ENCODE assay signal across 30 mouse cellular contexts in genomic region chr13:72978966-72979365, GRCm38 (mm10).
DNase-seq lines count a peak whose midpoint lies in the region; ATAC-seq and TF ChIP-seq lines count a peak whose summit lies in the region.
"Had no signal": no experiment of that assay in that cellular context is flagged by ENCODE, and none has a peak within 500 bp of the region (broad histone marks: within the 10 kb centered on the region; RNA-seq: fewer than 3 reads in every experiment).

No protein-coding gene starts in this region.

- no peak overlapping the region for H3K27ac ChIP-seq in hindbrain, postnatal 0 days
- no peak overlapping the region for H3K27ac ChIP-seq in hindbrain, embryonic 12.5 days
- H3K27ac ChIP-seq in stomach, postnatal 0 days (replicated peaks) = no peak overlapping the region
- H3K27ac ChIP-seq: embryonic facial prominence, embryonic 10.5 days; embryonic facial prominence, embryonic 15.5 days; forebrain, embryonic 12.5 days; heart, adult 2 months; heart, embryonic 13.5 days; liver, embryonic 14.5 days; macrophage had no signal

- 0 out of 2 replicates have a peak, but pooled peaks cover 2% of the 10 kb centered on the region for H3K27me3 ChIP-seq in hindbrain, postnatal 0 days (ENCODE audit: insufficient read depth, low read length)
- H3K27me3 ChIP-seq in hindbrain, embryonic 12.5 days = peaks cover 5% of the 10 kb centered on the region; the same call in 1 of the 2 replicates
- no peaks in the 10 kb centered on the region for H3K27me3 ChIP-seq in stomach, postnatal 0 days (ENCODE audit: control insufficient read depth, insufficient read depth, low read length)
- H3K27me3 ChIP-seq: embryonic facial prominence, embryonic 15.5 days; forebrain, embryonic 12.5 days had no signal

- peak; percentile 44 to 48 for DNase-seq in cerebellum, postnatal 14 days
- no peak for DNase-seq in cerebellum, adult 9-11 months
- peak; percentile 33 for DNase-seq in hindbrain, postnatal 0 days (ENCODE audit: low spot score)
- peak; percentile 5 to 6 for DNase-seq in kidney, postnatal 4 days
- no peak for DNase-seq in kidney, adult 18-20 months
- no peak for DNase-seq in stomach, postnatal 0 days (ENCODE audit: low spot score)
- DNase-seq: adrenal gland, adult 2 months; adrenal gland, postnatal 36 days; cerebellum, postnatal 36 days; forebrain, postnatal 0 days; heart, adult 2 months; heart, postnatal 14 days; kidney, adult 8-10 months; layer of hippocampus, postnatal 36 days; liver; lung, adult 2 months; lung, postnatal 10 days; midbrain, embryonic 14.5 days; spleen, adult 18-20 months; thymus, adult 18-20 months; thymus, postnatal 25 days had no signal

- TF ChIP-seq EP300 in stomach, postnatal 0 days (optimal IDR thresholded peaks at IDR 0.05) = no peak

- no peak overlapping the region for H3K4me2 ChIP-seq in hindbrain, postnatal 0 days (ENCODE audit: low read depth, low read length)
- H3K4me2 ChIP-seq in hindbrain, embryonic 12.5 days (replicated peaks) = no peak overlapping the region
- H3K4me2 ChIP-seq in stomach, postnatal 0 days (replicated peaks; ENCODE audit: low read depth) = no peak overlapping the region
- H3K4me2 ChIP-seq: embryonic facial prominence, embryonic 15.5 days; forebrain, embryonic 12.5 days; heart, embryonic 13.5 days had no signal

- H3K4me1 ChIP-seq in hindbrain, postnatal 0 days (ENCODE audit: insufficient read depth, low read length) = no peaks in the 10 kb centered on the region
- H3K4me1 ChIP-seq in hindbrain, embryonic 12.5 days = no peaks in the 10 kb centered on the region
- no peaks in the 10 kb centered on the region for H3K4me1 ChIP-seq in stomach, postnatal 0 days (replicated peaks; ENCODE audit: control insufficient read depth, insufficient read depth)
- H3K4me1 ChIP-seq: embryonic facial prominence, embryonic 10.5 days; embryonic facial prominence, embryonic 15.5 days; forebrain, embryonic 12.5 days had no signal

- no peaks in the 10 kb centered on the region for H3K36me3 ChIP-seq in hindbrain, postnatal 0 days (ENCODE audit: insufficient read depth, low read length)
- H3K36me3 ChIP-seq in hindbrain, embryonic 12.5 days = no peaks in the 10 kb centered on the region
- no peaks in the 10 kb centered on the region for H3K36me3 ChIP-seq in stomach, postnatal 0 days (ENCODE audit: control insufficient read depth, insufficient read depth, low read length)
- H3K36me3 ChIP-seq: embryonic facial prominence, embryonic 10.5 days; embryonic facial prominence, embryonic 15.5 days; forebrain, embryonic 12.5 days; heart, embryonic 13.5 days had no signal

- no peak overlapping the region for H3K4me3 ChIP-seq in hindbrain, postnatal 0 days (ENCODE audit: low read length)
- H3K4me3 ChIP-seq in hindbrain, embryonic 12.5 days = no peak overlapping the region
- no peak overlapping the region for H3K4me3 ChIP-seq in stomach, postnatal 0 days (ENCODE audit: low read depth, low read length)
- H3K4me3 ChIP-seq: embryonic facial prominence, embryonic 10.5 days; embryonic facial prominence, embryonic 15.5 days; forebrain, embryonic 12.5 days; heart, adult 2 months; heart, embryonic 13.5 days had no signal

- no peak overlapping the region for H3K9ac ChIP-seq in hindbrain, postnatal 0 days (replicated peaks; ENCODE audit: low read length)
- no peak overlapping the region for H3K9ac ChIP-seq in hindbrain, embryonic 12.5 days
- no peak overlapping the region for H3K9ac ChIP-seq in stomach, postnatal 0 days (ENCODE audit: low read length)
- H3K9ac ChIP-seq: embryonic facial prominence, embryonic 15.5 days; forebrain, embryonic 12.5 days; forebrain, postnatal 0 days; heart, embryonic 13.5 days; liver, embryonic 14.5 days had no signal

- ATAC-seq in hindbrain, postnatal 0 days = no peak
- ATAC-seq in hindbrain, embryonic 12.5 days (ENCODE audit: low FRiP score) = no peak
- no peak for ATAC-seq in stomach, postnatal 0 days (ENCODE audit: low FRiP score, low TSS enrichment)
- ATAC-seq: activated CD4-positive, CD25-positive, alpha-beta regulatory T cell, adult 4 months; CD4-positive, CD25-positive, alpha-beta regulatory T cell, adult 4 months; forebrain, postnatal 0 days had no signal

- H3K9me3 ChIP-seq in hindbrain, postnatal 0 days (ENCODE audit: low read length) = no peaks in the 10 kb centered on the region
- no peaks in the 10 kb centered on the region for H3K9me3 ChIP-seq in hindbrain, embryonic 12.5 days (replicated peaks)
- no peaks in the 10 kb centered on the region for H3K9me3 ChIP-seq in stomach, postnatal 0 days (ENCODE audit: control insufficient read depth, low read length)
- H3K9me3 ChIP-seq: embryonic facial prominence, embryonic 10.5 days; embryonic facial prominence, embryonic 15.5 days; forebrain, embryonic 12.5 days; heart, embryonic 13.5 days had no signal

- peak; percentile 49; the same call in 1 of the 2 replicates for TF ChIP-seq CTCF in hindbrain, postnatal 0 days (IDR thresholded peaks at IDR 0.05; ENCODE audit: low read depth)
- peak; percentile 27; the same call in 1 of the 2 replicates for TF ChIP-seq CTCF in stomach, postnatal 0 days (IDR thresholded peaks at IDR 0.05; ENCODE audit: low read depth)

Comparison
In these comparisons a context has a peak if more than half of its experiments do, and no peak if none do; other contexts are left out.
1. DNase-seq: peak in cerebellum, postnatal 14 days (2 of 2), hindbrain, postnatal 0 days (single experiment) and kidney, postnatal 4 days (2 of 2); none in cerebellum, adult 9-11 months (single experiment), kidney, adult 18-20 months (single experiment) and stomach, postnatal 0 days (single experiment).